Mouse (Mus musculus) midbrain, embryonic 13.5 days (tissue): ENCODE data around the gene Magi3. TPM values are rescaled to one million over a fixed set of nuclear protein-coding genes. Genes with fewer than 3 reads are reported as not detected.

Experiments
- ATAC-seq: fragments of 200-750 bp; cut with Nextera tagmentation; 2 replicates; pipeline ENCODE4 v1.8.0; 2017; ENCODE audit warnings: mild to moderate bottlenecking, moderate TSS enrichment, moderate library complexity
- H3K27ac ChIP-seq: fragments of 300-500 bp; sonication (generic); 2 replicates; pipeline ENCODE4 v1.5.1; 2015; ENCODE audit warnings: inconsistent platforms, mild to moderate bottlenecking, moderate library complexity
- H3K27me3 ChIP-seq: fragments of 300-500 bp; sonication (generic); 2 replicates; pipeline ENCODE4 v1.6.1; 2015; ENCODE audit warnings: mild to moderate bottlenecking, inconsistent platforms
- H3K36me3 ChIP-seq: fragments of 300-500 bp; sonication (generic); 2 replicates; pipeline ENCODE4 v1.6.1; 2015; ENCODE audit warnings: mild to moderate bottlenecking, inconsistent platforms
- H3K4me1 ChIP-seq: fragments of 300-500 bp; sonication (generic); replicated peaks from 2 replicates; pipeline ENCODE4 v1.6.1; 2015; ENCODE audit warnings: inconsistent platforms
- H3K4me2 ChIP-seq: fragments of 300-500 bp; sonication (generic); replicated peaks from 2 replicates; pipeline ENCODE4 v1.6.1; 2015; ENCODE audit warnings: moderate library complexity, mild to moderate bottlenecking, inconsistent platforms
- H3K4me3 ChIP-seq: fragments of 300-500 bp; sonication (generic); replicated peaks from 2 replicates; pipeline ENCODE4 v1.5.1; 2015; ENCODE audit warnings: mild to moderate bottlenecking, inconsistent platforms
- H3K9ac ChIP-seq: fragments of 300-500 bp; sonication (generic); replicated peaks from 2 replicates; pipeline ENCODE4 v1.6.1; 2015; ENCODE audit warnings: mild to moderate bottlenecking, inconsistent platforms
- H3K9me3 ChIP-seq: fragments of 300-500 bp; sonication (generic); 2 replicates; pipeline ENCODE4 v1.6.1; 2016; ENCODE audit warnings: mild to moderate bottlenecking, inconsistent platforms
- WGBS: fragments of 180-500 bp; shearing (Covaris S2); methylation state at CpG from one replicate; pipeline ENCODE4 v1.1.7; 2015; 5-methylcytosine and 5-hydroxymethylcytosine counted together
- polyA plus RNA-seq: library from polyadenylated mRNA; unstranded; fragments of >200 nt; fragmentation: Nextera tagmentation; extraction: Ambion mirVana; gene quantifications from 2 replicates; pipeline ENCODE4 v1.2.1, GENCODE M21; 2015

The Magi3 gene
- polyA plus RNA-seq, 1 experiment from 2014 or later: 5.1 TPM

GRCm38 (mm10) chr3:104101249-104101648 is 118.9 kb downstream of the Magi3 start:
- Histone ChIP-seq H3K27ac (no peak overlapping the region), H3K9me3 (no peaks in the 10 kb centered on the region), H3K4me1 (no peaks in the 10 kb centered on the region), H3K4me3 (no peak overlapping the region), H3K27me3 (no peaks in the 10 kb centered on the region), H3K4me2 (no peak overlapping the region), H3K36me3 (no peaks in the 10 kb centered on the region), H3K9ac (no peak overlapping the region)
- no peak for ATAC-seq

GRCm38 (mm10) chr3:104095936-104096335 is 124.2 kb downstream of the Magi3 start:
- no peak for ATAC-seq
- Histone ChIP-seq H3K36me3 (peaks cover 3% of the 10 kb centered on the region), H3K4me1 (no peaks in the 10 kb centered on the region), H3K27ac (no peak overlapping the region), H3K9ac (no peak overlapping the region), H3K27me3 (no peaks in the 10 kb centered on the region), H3K9me3 (no peaks in the 10 kb centered on the region), H3K4me3 (no peak overlapping the region), H3K4me2 (no peak overlapping the region)
- 75% methylated on average over 3 of the region's 3 CpGs for WGBS

- 86% methylated on average over 1 of the region's 1 CpGs for WGBS
- H3K27ac ChIP-seq: no peak overlapping the region
- no peak overlapping the region for H3K9ac ChIP-seq
- peaks cover 3% of the 10 kb centered on the region for H3K36me3 ChIP-seq
- no peaks in the 10 kb centered on the region for H3K27me3 ChIP-seq
- H3K9me3 ChIP-seq: no peaks in the 10 kb centered on the region
- no peaks in the 10 kb centered on the region for H3K4me1 ChIP-seq
- no peak overlapping the region for H3K4me2 ChIP-seq
- H3K4me3 ChIP-seq: no peak overlapping the region
- no peak for ATAC-seq
Observed at GRCm38 (mm10) chr3:104094646-104095045, 125.5 kb downstream of the Magi3 start.

GRCm38 (mm10) chr3:104092759-104093158 is 127.4 kb downstream of the Magi3 start:
- ATAC-seq: no peak
- no peak overlapping the region for H3K4me3 ChIP-seq
- 79% methylated on average over 5 of the region's 5 CpGs for WGBS
- H3K4me1 ChIP-seq: no peaks in the 10 kb centered on the region
- H3K9ac ChIP-seq: no peak overlapping the region
- no peak overlapping the region for H3K27ac ChIP-seq
- no peak overlapping the region for H3K4me2 ChIP-seq
- H3K9me3 ChIP-seq: no peaks in the 10 kb centered on the region
- no peaks in the 10 kb centered on the region for H3K27me3 ChIP-seq
- H3K36me3 ChIP-seq: peaks cover 3% of the 10 kb centered on the region

- H3K4me3 ChIP-seq: no peak overlapping the region
- no peak overlapping the region for H3K27ac ChIP-seq
- no peaks in the 10 kb centered on the region for H3K27me3 ChIP-seq
- no peaks in the 10 kb centered on the region for H3K4me1 ChIP-seq
- no peak overlapping the region for H3K9ac ChIP-seq
- no peak for ATAC-seq
- no peaks in the 10 kb centered on the region for H3K9me3 ChIP-seq
- 79% methylated on average over 1 of the region's 1 CpGs for WGBS
- no peak overlapping the region for H3K4me2 ChIP-seq
- H3K36me3 ChIP-seq: peaks cover 2% of the 10 kb centered on the region; the same call in 1 of the 2 replicates
Observed at GRCm38 (mm10) chr3:104082031-104082430, 138.1 kb downstream of the Magi3 start.

- Histone ChIP-seq H3K9me3 (no peaks in the 10 kb centered on the region), H3K27me3 (no peaks in the 10 kb centered on the region), H3K4me3 (no peak overlapping the region), H3K4me1 (no peaks in the 10 kb centered on the region), H3K9ac (no peak overlapping the region), H3K27ac (no peak overlapping the region), H3K4me2 (no peak overlapping the region), H3K36me3 (peaks cover 2% of the 10 kb centered on the region; the same call in 1 of the 2 replicates)
- no peak for ATAC-seq
Observed at GRCm38 (mm10) chr3:104078725-104079124, 141.4 kb downstream of the Magi3 start.

GRCm38 (mm10) chr3:104069395-104069794 is 150.8 kb downstream of the Magi3 start:
- H3K27ac ChIP-seq: no peak overlapping the region
- no peak overlapping the region for H3K4me3 ChIP-seq
- H3K4me1 ChIP-seq: no peaks in the 10 kb centered on the region
- no peak for ATAC-seq
- no peaks in the 10 kb centered on the region for H3K27me3 ChIP-seq
- no peak overlapping the region for H3K9ac ChIP-seq
- no peaks in the 10 kb centered on the region for H3K36me3 ChIP-seq
- H3K4me2 ChIP-seq: no peak overlapping the region
- no peaks in the 10 kb centered on the region for H3K9me3 ChIP-seq

GRCm38 (mm10) chr3:104059001-104059622 is 161.1 kb downstream of the Magi3 start:
- Histone ChIP-seq H3K27ac (peak overlapping the region; percentile 47; the same call in 1 of the 2 replicates), H3K27me3 (no peaks in the 10 kb centered on the region), H3K4me2 (no peak overlapping the region), H3K9ac (no peak overlapping the region), H3K4me1 (0 out of 2 replicates have a peak, but pooled peaks cover 7% of the 10 kb centered on the region), H3K9me3 (no peaks in the 10 kb centered on the region), H3K36me3 (no peaks in the 10 kb centered on the region), H3K4me3 (no peak overlapping the region)
- ATAC-seq: peak; percentile 84; the same call in 1 of the 2 replicates
- WGBS: 49% methylated on average over 6 of the region's 6 CpGs

GRCm38 (mm10) chr3:104032747-104033146 is 187.4 kb downstream of the Magi3 start:
- Histone ChIP-seq H3K9ac (no peak overlapping the region), H3K27ac (no peak overlapping the region), H3K4me2 (no peak overlapping the region), H3K36me3 (0 out of 2 replicates have a peak, but pooled peaks cover 7% of the 10 kb centered on the region), H3K9me3 (no peaks in the 10 kb centered on the region), H3K27me3 (no peaks in the 10 kb centered on the region), H3K4me1 (no peaks in the 10 kb centered on the region), H3K4me3 (no peak overlapping the region)
- 89% methylated on average over 1 of the region's 1 CpGs for WGBS
- no peak for ATAC-seq

GRCm38 (mm10) chr3:104032086-104032485 is 188.1 kb downstream of the Magi3 start:
- Histone ChIP-seq H3K27me3 (no peaks in the 10 kb centered on the region), H3K4me3 (no peak overlapping the region), H3K4me1 (no peaks in the 10 kb centered on the region), H3K27ac (no peak overlapping the region), H3K9ac (no peak overlapping the region), H3K4me2 (no peak overlapping the region), H3K9me3 (no peaks in the 10 kb centered on the region), H3K36me3 (peaks cover 9% of the 10 kb centered on the region)
- ATAC-seq: no peak
- WGBS: 100% methylated on average over 1 of the region's 1 CpGs

- Histone ChIP-seq H3K27ac (no peak overlapping the region), H3K4me3 (no peak overlapping the region), H3K9ac (no peak overlapping the region), H3K4me2 (no peak overlapping the region), H3K4me1 (no peaks in the 10 kb centered on the region), H3K27me3 (no peaks in the 10 kb centered on the region), H3K9me3 (no peaks in the 10 kb centered on the region), H3K36me3 (peaks cover 28% of the 10 kb centered on the region)
- WGBS: 31% methylated on average over 3 of the region's 3 CpGs
- no peak for ATAC-seq
Observed at GRCm38 (mm10) chr3:104026938-104027337, 193.2 kb downstream of the Magi3 start.

GRCm38 (mm10) chr3:104020101-104020500 is 200.1 kb downstream of the Magi3 start:
- ATAC-seq: no peak
- Histone ChIP-seq H3K9ac (no peak overlapping the region), H3K4me1 (no peaks in the 10 kb centered on the region), H3K36me3 (peaks cover 46% of the 10 kb centered on the region), H3K27ac (no peak overlapping the region), H3K27me3 (no peaks in the 10 kb centered on the region), H3K9me3 (no peaks in the 10 kb centered on the region), H3K4me2 (no peak overlapping the region), H3K4me3 (no peak overlapping the region)
- 91% methylated on average over 12 of the region's 12 CpGs for WGBS

GRCm38 (mm10) chr3:104019453-104019852 is 200.7 kb downstream of the Magi3 start:
- no peaks in the 10 kb centered on the region for H3K9me3 ChIP-seq
- no peaks in the 10 kb centered on the region for H3K27me3 ChIP-seq
- peaks cover 52% of the 10 kb centered on the region for H3K36me3 ChIP-seq
- no peak overlapping the region for H3K27ac ChIP-seq
- WGBS: 73% methylated on average over 4 of the region's 4 CpGs
- no peaks in the 10 kb centered on the region for H3K4me1 ChIP-seq
- no peak overlapping the region for H3K9ac ChIP-seq
- H3K4me2 ChIP-seq: no peak overlapping the region
- no peak overlapping the region for H3K4me3 ChIP-seq
- ATAC-seq: no peak
